Mouse (Mus musculus) G1E (cell line): ENCODE measurements around the gene Tiam2.

Experiments used
- CTCF ChIP-seq: IDR thresholded peaks from 2 replicates; pipeline ENCODE4 v1.5.1; 2012; ENCODE audit warnings: low read depth, low read length, inconsistent platforms, mixed read lengths
- GATA1 ChIP-seq: IDR thresholded peaks from 2 replicates; pipeline ENCODE4 v1.6.1; 2012; ENCODE audit warnings: borderline replicate concordance, low read length, inconsistent platforms, mixed read lengths
- GATA2 ChIP-seq: IDR thresholded peaks from 2 replicates; pipeline ENCODE4 v1.6.1; 2012; ENCODE audit warnings: low read depth, low read length, inconsistent platforms, borderline replicate concordance
- POLR2AphosphoS5 ChIP-seq: IDR thresholded peaks from 2 replicates; pipeline ENCODE4 v1.6.1; 2012; ENCODE audit warnings: low read depth, low read length, inconsistent platforms; ENCODE audit not compliant: insufficient replicate concordance
- TAL1 ChIP-seq: conservative IDR thresholded peaks from 2 replicates; pipeline ENCODE4 v1.6.1; 2012; ENCODE audit warnings: low read depth, low read length, inconsistent platforms, mixed read lengths

- no peak for TF ChIP-seq CTCF
- no peak for TF ChIP-seq GATA1
- no peak for TF ChIP-seq TAL1
- no peak for TF ChIP-seq POLR2AphosphoS5
- TF ChIP-seq GATA2 = no peak
Measured at GRCm38 (mm10) chr17:3368386-3368785, 42.0 kb downstream of the Tiam2 start.
